Mouse (Mus musculus) v-Abl transformed pro-B cells (cell line): ENCODE measurements around the gene 1700042G07Rik.

Source experiments
- in situ Hi-C, 2 experiments: fragments of 400-800 bp; cut with MboI; formaldehyde crosslinking; loops; one replicate each; pipeline ENCODE4 v1.15.1; 2025; ENCODE audit not compliant: unreplicated experiment in 2 of 2

Gene 1700042G07Rik

GRCm38 (mm10) chr4:116173072-116173471 is at the start of gene 1700042G07Rik, which contains the start of gene Gm49337:
TSS of gene 1700042G07Rik (plus strand) at chr4:116173372.
TSS of gene Gm49337 (plus strand) at chr4:116173384.
- in situ Hi-C loops, result loop anchor here (5.0 to 25.0 kb wide), 3 partner anchors 364 to 614 kb away; partner anchors contain the start of gene Akr1a1 (in 1 of the 2)

GRCm38 (mm10) chr4:116123602-116124519 is 49.3 kb upstream of the 1700042G07Rik start, which contains the start of the genes Rad54l and Pomgnt1:
TSS of gene Rad54l (minus strand) at chr4:116123690.
TSS of gene Pomgnt1 (plus strand) at chr4:116123840.
- in situ Hi-C loops, result no loop called here

- in situ Hi-C loops, result loop anchor here in 1 of 2 experiments (25.0 kb wide), 2 partner anchors 861 to 1011 kb away; partner anchors contain the start of genes Btbd19, Hectd3, Plk3 and Tctex1d4
Measured at GRCm38 (mm10) chr4:116125803-116126386, 47.3 kb upstream of the 1700042G07Rik start.

GRCm38 (mm10) chr4:116127956-116128355 is 45.2 kb upstream of the 1700042G07Rik start:
- in situ Hi-C loops, result loop anchor here in 1 of 2 experiments (25.0 kb wide), 2 partner anchors 859 to 1009 kb away; partner anchors contain the start of genes Btbd19, Hectd3, Plk3 and Tctex1d4

- in situ Hi-C loops, result loop anchor here (10.0 to 25.0 kb wide), 3 partner anchors 652 to 1004 kb away; partner anchors contain the start of genes Btbd19 (in 1 of the 2), Hectd3 (in 1 of the 2), Plk3 (in 1 of the 2) and Tctex1d4 (in 1 of the 2)
Measured at GRCm38 (mm10) chr4:116133126-116133525, 40.0 kb upstream of the 1700042G07Rik start.

- in situ Hi-C loops, result loop anchor here (10.0 to 25.0 kb wide), 3 partner anchors 650 to 1002 kb away; partner anchors contain the start of genes Btbd19 (in 1 of the 2), Hectd3 (in 1 of the 2), Plk3 (in 1 of the 2) and Tctex1d4 (in 1 of the 2)
Measured at GRCm38 (mm10) chr4:116134990-116135389, 38.2 kb upstream of the 1700042G07Rik start.

- in situ Hi-C loops, result loop anchor here (10.0 to 25.0 kb wide), 3 partner anchors 647 to 1000 kb away; partner anchors contain the start of genes Btbd19 (in 1 of the 2), Hectd3 (in 1 of the 2), Plk3 (in 1 of the 2) and Tctex1d4 (in 1 of the 2)
Measured at GRCm38 (mm10) chr4:116137421-116137996, 35.7 kb upstream of the 1700042G07Rik start.

GRCm38 (mm10) chr4:116140801-116141574 is 32.2 kb upstream of the 1700042G07Rik start:
- in situ Hi-C loops, result loop anchor here (10.0 to 25.0 kb wide), 4 partner anchors 846 to 996 kb away; partner anchors contain the start of genes Hectd3 (in 2 of the 2), Plk3 (in 2 of the 2), Urod (in 2 of the 2) and Btbd19 (in 1 of the 2)

GRCm38 (mm10) chr4:116141736-116142135 is 31.4 kb upstream of the 1700042G07Rik start:
- in situ Hi-C loops, result loop anchor here (10.0 to 25.0 kb wide), 4 partner anchors 846 to 996 kb away; partner anchors contain the start of genes Hectd3 (in 2 of the 2), Plk3 (in 2 of the 2), Urod (in 2 of the 2) and Btbd19 (in 1 of the 2)

- in situ Hi-C loops, result loop anchor here (10.0 to 25.0 kb wide), 4 partner anchors 845 to 995 kb away; partner anchors contain the start of genes Hectd3 (in 2 of the 2), Plk3 (in 2 of the 2), Urod (in 2 of the 2) and Btbd19 (in 1 of the 2)
Measured at GRCm38 (mm10) chr4:116142269-116142668, 30.9 kb upstream of the 1700042G07Rik start.

GRCm38 (mm10) chr4:116143317-116143811 is 29.8 kb upstream of the 1700042G07Rik start:
- in situ Hi-C loops, result loop anchor here (10.0 to 25.0 kb wide), 4 partner anchors 844 to 994 kb away; partner anchors contain the start of genes Hectd3 (in 2 of the 2), Plk3 (in 2 of the 2), Urod (in 2 of the 2) and Btbd19 (in 1 of the 2)

GRCm38 (mm10) chr4:116143891-116144717 is 29.1 kb upstream of the 1700042G07Rik start:
- in situ Hi-C loops, result loop anchor here (10.0 to 25.0 kb wide), 4 partner anchors 843 to 993 kb away; partner anchors contain the start of genes Hectd3 (in 2 of the 2), Plk3 (in 2 of the 2), Urod (in 2 of the 2) and Btbd19 (in 1 of the 2)

- in situ Hi-C loops, result loop anchor here (10.0 to 25.0 kb wide), 6 partner anchors 388 to 988 kb away; partner anchors contain the start of genes Hectd3 (in 2 of the 2), Plk3 (in 2 of the 2), Urod (in 2 of the 2) and Akr1a1 (in 1 of the 2)
Measured at GRCm38 (mm10) chr4:116149812-116150155, 23.4 kb upstream of the 1700042G07Rik start.

- in situ Hi-C loops, result loop anchor here (25.0 kb wide), 2 partner anchors 387 to 512 kb away; partner anchors contain the start of gene Akr1a1 (in 1 of the 2)
Measured at GRCm38 (mm10) chr4:116150156-116150861, 22.9 kb upstream of the 1700042G07Rik start.

- in situ Hi-C loops, result loop anchor here (25.0 kb wide), 2 partner anchors 386 to 511 kb away; partner anchors contain the start of gene Akr1a1 (in 1 of the 2)
Measured at GRCm38 (mm10) chr4:116150862-116151221, 22.3 kb upstream of the 1700042G07Rik start.

- in situ Hi-C loops, result loop anchor here (25.0 kb wide), 2 partner anchors 386 to 511 kb away; partner anchors contain the start of gene Akr1a1 (in 1 of the 2)
Measured at GRCm38 (mm10) chr4:116151238-116151637, 21.9 kb upstream of the 1700042G07Rik start, which contains the start of gene Lurap1. TSS of gene Lurap1 (minus strand) at chr4:116151338.
